Mouse (Mus musculus) small intestine, adult 2 months (tissue): ENCODE measurements around the gene Slc7a5.

Experiments used
- CTCF ChIP-seq: fragments of 200-500 bp; IDR thresholded peaks from 2 replicates; pipeline ENCODE4 v1.5.1; 2012; ENCODE audit warnings: low read depth, mild to moderate bottlenecking, control low read depth, inconsistent platforms, low read length, moderate library complexity, mixed read lengths; ENCODE audit not compliant: insufficient replicate concordance, insufficient read length; ENCODE audit errors: extremely low read depth
- POLR2A ChIP-seq: fragments of 200-500 bp; IDR thresholded peaks from 2 replicates; pipeline ENCODE4 v1.6.1; 2012; ENCODE audit warnings: low read depth, mild to moderate bottlenecking, control low read depth, inconsistent platforms, low read length, moderate library complexity

DNA sequence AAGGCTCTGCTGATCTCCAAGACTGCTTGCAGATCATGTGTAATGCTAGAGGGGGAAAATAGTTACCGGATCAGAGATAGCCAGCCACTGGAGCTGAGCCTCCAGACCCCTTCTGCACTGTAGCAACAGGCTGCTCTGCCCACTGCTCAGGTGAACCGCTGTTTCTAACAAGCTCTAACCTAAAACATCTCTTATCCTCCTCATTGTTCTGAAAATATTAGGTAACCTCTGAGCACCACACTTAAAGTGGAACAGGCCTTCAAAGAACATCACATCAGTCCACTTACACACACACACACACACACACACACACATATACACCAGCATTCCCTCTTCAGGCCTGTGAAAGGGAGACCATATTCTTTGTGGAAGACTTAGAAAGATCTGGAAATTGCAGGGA, 75.4 kb downstream of the Slc7a5 start:
- TF ChIP-seq POLR2A (no peak), CTCF (no peak)
